Mouse (Mus musculus) embryonic facial prominence, embryonic 15.5 days (tissue): ENCODE results near the gene Plekha8. TPM values are rescaled to one million over a fixed set of nuclear protein-coding genes. Genes with fewer than 3 reads are reported as not detected.

ENCODE experiments used
- ATAC-seq: fragments of 200-750 bp; cut with Nextera tagmentation; 2 replicates; pipeline ENCODE4 v1.8.0; 2017; ENCODE audit warnings: low read depth, moderate TSS enrichment; ENCODE audit not compliant: insufficient number of reproducible peaks, low FRiP score, low TSS enrichment
- H3K27ac ChIP-seq: fragments of 300-500 bp; sonication (generic); replicated peaks from 2 replicates; pipeline ENCODE4 v1.5.1; 2015; ENCODE audit warnings: mild to moderate bottlenecking, inconsistent platforms
- H3K27me3 ChIP-seq: fragments of 300-500 bp; sonication (generic); 2 replicates; pipeline ENCODE4 v1.6.1; 2015; ENCODE audit warnings: inconsistent platforms
- H3K36me3 ChIP-seq: fragments of 300-500 bp; sonication (generic); 2 replicates; pipeline ENCODE4 v1.6.1; 2015; ENCODE audit warnings: mild to moderate bottlenecking, inconsistent platforms
- H3K4me1 ChIP-seq: fragments of 300-500 bp; sonication (generic); 2 replicates; pipeline ENCODE4 v1.6.1; 2015; ENCODE audit warnings: inconsistent platforms
- H3K4me2 ChIP-seq: fragments of 300-500 bp; sonication (generic); replicated peaks from 2 replicates; pipeline ENCODE4 v1.6.1; 2015; ENCODE audit warnings: mild to moderate bottlenecking, inconsistent platforms
- H3K4me3 ChIP-seq: fragments of 300-500 bp; sonication (generic); replicated peaks from 2 replicates; pipeline ENCODE4 v1.5.1; 2015; ENCODE audit warnings: mild to moderate bottlenecking, inconsistent platforms
- H3K9ac ChIP-seq: fragments of 300-500 bp; sonication (generic); 2 replicates; pipeline ENCODE4 v1.6.1; 2015; ENCODE audit warnings: inconsistent platforms
- H3K9me3 ChIP-seq: fragments of 300-500 bp; sonication (generic); replicated peaks from 2 replicates; pipeline ENCODE4 v1.6.1; 2016; ENCODE audit warnings: inconsistent platforms
- WGBS: fragments of 180-500 bp; shearing (Covaris S2); methylation state at CpG from one replicate; pipeline ENCODE4 v1.1.7; 2015; 5-methylcytosine and 5-hydroxymethylcytosine counted together
- polyA plus RNA-seq: library from polyadenylated mRNA; unstranded; fragments of >200 nt; fragmentation: Nextera tagmentation; extraction: Ambion mirVana; gene quantifications from 2 replicates; pipeline ENCODE4 v1.2.1, GENCODE M21; 2015

Gene Plekha8
- polyA plus RNA-seq, 1 experiment from 2014 or later, result 6.7 TPM

GRCm38 (mm10) chr6:54655471-54656095 lies 60.7 kb downstream of the Plekha8 start:
- Histone ChIP-seq H3K9ac (no peak overlapping the region), H3K4me2 (no peak overlapping the region), H3K9me3 (no peaks in the 10 kb centered on the region), H3K27ac (no peak overlapping the region), H3K27me3 (no peaks in the 10 kb centered on the region), H3K4me3 (no peak overlapping the region), H3K4me1 (no peaks in the 10 kb centered on the region), H3K36me3 (no peaks in the 10 kb centered on the region)
- ATAC-seq, result no peak
- WGBS, result 67% methylated on average over 11 of the region's 11 CpGs

- 84% methylated on average over 6 of the region's 6 CpGs for WGBS
- H3K27me3 ChIP-seq, result no peaks in the 10 kb centered on the region
- no peak overlapping the region for H3K27ac ChIP-seq
- H3K9me3 ChIP-seq, result no peaks in the 10 kb centered on the region
- H3K4me3 ChIP-seq, result no peak overlapping the region
- ATAC-seq, result no peak
- no peak overlapping the region for H3K4me2 ChIP-seq
- no peak overlapping the region for H3K9ac ChIP-seq
- no peaks in the 10 kb centered on the region for H3K4me1 ChIP-seq
- no peaks in the 10 kb centered on the region for H3K36me3 ChIP-seq
These were observed 63.0 kb downstream of the Plekha8 start for GRCm38 (mm10) chr6:54657861-54658260.

- no peak overlapping the region for H3K27ac ChIP-seq
- H3K4me3 ChIP-seq, result no peak overlapping the region
- WGBS, result 91% methylated on average over 6 of the region's 6 CpGs
- no peaks in the 10 kb centered on the region for H3K36me3 ChIP-seq
- H3K9ac ChIP-seq, result no peak overlapping the region
- H3K4me2 ChIP-seq, result no peak overlapping the region
- no peak for ATAC-seq
- H3K9me3 ChIP-seq, result no peaks in the 10 kb centered on the region
- H3K4me1 ChIP-seq, result no peaks in the 10 kb centered on the region
- no peaks in the 10 kb centered on the region for H3K27me3 ChIP-seq
These were observed 75.0 kb downstream of the Plekha8 start for GRCm38 (mm10) chr6:54669868-54670267.

- H3K36me3 ChIP-seq, result no peaks in the 10 kb centered on the region
- no peak overlapping the region for H3K4me3 ChIP-seq
- no peaks in the 10 kb centered on the region for H3K4me1 ChIP-seq
- H3K4me2 ChIP-seq, result no peak overlapping the region
- ATAC-seq, result no peak
- no peaks in the 10 kb centered on the region for H3K27me3 ChIP-seq
- 51% methylated on average over 5 of the region's 5 CpGs for WGBS
- no peak overlapping the region for H3K27ac ChIP-seq
- H3K9me3 ChIP-seq, result no peaks in the 10 kb centered on the region
- no peak overlapping the region for H3K9ac ChIP-seq
These were observed 78.0 kb downstream of the Plekha8 start for GRCm38 (mm10) chr6:54672901-54673300.

GRCm38 (mm10) chr6:54679686-54680085 lies 84.8 kb downstream of the Plekha8 start:
- ATAC-seq, result no peak
- no peak overlapping the region for H3K9ac ChIP-seq
- H3K9me3 ChIP-seq, result no peaks in the 10 kb centered on the region
- WGBS, result 71% methylated on average over 5 of the region's 5 CpGs
- H3K36me3 ChIP-seq, result no peaks in the 10 kb centered on the region
- peaks cover 15% of the 10 kb centered on the region for H3K4me1 ChIP-seq
- H3K4me3 ChIP-seq, result no peak overlapping the region
- peaks cover 11% of the 10 kb centered on the region; the same call in 1 of the 2 replicates for H3K27me3 ChIP-seq
- no peak overlapping the region for H3K4me2 ChIP-seq
- H3K27ac ChIP-seq, result no peak overlapping the region

- H3K27me3 ChIP-seq, result peaks cover 11% of the 10 kb centered on the region; the same call in 1 of the 2 replicates
- peak; percentile 97 for ATAC-seq
- H3K27ac ChIP-seq, result peak within 1 kb of the TSS; percentile 58
- WGBS, result 4% methylated on average over 45 of the region's 48 CpGs
- peak within 1 kb of the TSS; percentile 97 for H3K4me2 ChIP-seq
- H3K36me3 ChIP-seq, result no peaks in the 10 kb centered on the region
- H3K9me3 ChIP-seq, result no peaks in the 10 kb centered on the region
- H3K4me3 ChIP-seq, result peak within 1 kb of the TSS; percentile 84
- peaks cover 15% of the 10 kb centered on the region for H3K4me1 ChIP-seq
- peak within 1 kb of the TSS; percentile 63 for H3K9ac ChIP-seq
These were observed 86.2 kb downstream of the Plekha8 start, which contains the start of gene Mturn for GRCm38 (mm10) chr6:54680891-54681745. Mturn (plus strand) TSS chr6:54681624.

- peaks cover 15% of the 10 kb centered on the region for H3K4me1 ChIP-seq
- peak; percentile 55 for ATAC-seq
- H3K9ac ChIP-seq, result peak overlapping the region; percentile 63
- H3K36me3 ChIP-seq, result no peaks in the 10 kb centered on the region
- H3K4me3 ChIP-seq, result peak overlapping the region; percentile 84
- under 1% methylated on average over 61 of the region's 61 CpGs for WGBS
- no peaks in the 10 kb centered on the region for H3K9me3 ChIP-seq
- H3K27me3 ChIP-seq, result peaks cover 11% of the 10 kb centered on the region; the same call in 1 of the 2 replicates
- peak overlapping the region; percentile 58; the same call in 1 of the 2 replicates for H3K27ac ChIP-seq
- peak overlapping the region; percentile 97 for H3K4me2 ChIP-seq
These were observed 87.0 kb downstream of the Plekha8 start for GRCm38 (mm10) chr6:54681746-54682428.

GRCm38 (mm10) chr6:54684085-54684484 lies 89.2 kb downstream of the Plekha8 start:
- Histone ChIP-seq H3K27me3 (peaks cover 11% of the 10 kb centered on the region; the same call in 1 of the 2 replicates), H3K27ac (no peak overlapping the region), H3K9me3 (no peaks in the 10 kb centered on the region), H3K36me3 (no peaks in the 10 kb centered on the region), H3K4me3 (no peak overlapping the region), H3K9ac (no peak overlapping the region), H3K4me1 (peaks cover 15% of the 10 kb centered on the region), H3K4me2 (no peak overlapping the region)
- ATAC-seq, result no peak
- 83% methylated on average over 4 of the region's 4 CpGs for WGBS

GRCm38 (mm10) chr6:54685103-54685502 lies 90.2 kb downstream of the Plekha8 start:
- peaks cover 15% of the 10 kb centered on the region for H3K4me1 ChIP-seq
- ATAC-seq, result no peak
- H3K27ac ChIP-seq, result no peak overlapping the region
- no peaks in the 10 kb centered on the region for H3K36me3 ChIP-seq
- peaks cover 11% of the 10 kb centered on the region; the same call in 1 of the 2 replicates for H3K27me3 ChIP-seq
- no peak overlapping the region for H3K9ac ChIP-seq
- H3K4me2 ChIP-seq, result no peak overlapping the region
- 62% methylated on average over 5 of the region's 5 CpGs for WGBS
- H3K4me3 ChIP-seq, result no peak overlapping the region
- H3K9me3 ChIP-seq, result no peaks in the 10 kb centered on the region

- H3K36me3 ChIP-seq, result no peaks in the 10 kb centered on the region
- H3K4me3 ChIP-seq, result no peak overlapping the region
- ATAC-seq, result no peak
- no peak overlapping the region for H3K9ac ChIP-seq
- H3K4me1 ChIP-seq, result peaks cover 11% of the 10 kb centered on the region
- H3K9me3 ChIP-seq, result no peaks in the 10 kb centered on the region
- H3K27ac ChIP-seq, result no peak overlapping the region
- H3K4me2 ChIP-seq, result no peak overlapping the region
- peaks cover 11% of the 10 kb centered on the region; the same call in 1 of the 2 replicates for H3K27me3 ChIP-seq
- 74% methylated on average over 14 of the region's 14 CpGs for WGBS
These were observed 90.9 kb downstream of the Plekha8 start for GRCm38 (mm10) chr6:54685716-54686395.
